Mouse (Mus musculus): ENCODE measurements at regions not wholly inside any gene's neighbourhood (a gene's known extent, or its start where the extent isn't known, plus 50 kb on each side); places are given as distances from the start of the nearest gene placed in this dataset.

DNA sequence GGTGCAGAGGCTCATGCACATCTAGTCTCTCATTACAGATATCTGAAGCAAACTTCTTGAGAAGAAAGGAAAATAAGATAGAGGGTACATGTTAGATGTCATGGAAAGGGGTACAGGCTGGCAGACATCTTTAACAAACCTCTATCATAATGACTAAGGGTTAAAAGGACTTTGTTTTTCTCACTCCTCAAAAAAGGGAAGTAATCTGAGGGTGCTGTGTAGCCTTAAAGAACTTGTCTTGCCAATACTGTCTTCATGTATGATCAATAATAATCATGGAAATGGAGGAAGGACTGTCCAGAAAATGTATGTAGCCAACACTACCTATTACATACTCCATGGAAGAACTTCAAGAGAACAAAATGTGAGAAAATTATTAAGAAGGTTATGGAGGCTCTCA, 400.0 kb upstream of the Mmadhc start:
- ATAC-seq (ENCODE audit: low read depth): no peak
- H3K4me2 ChIP-seq (ENCODE audit: low read depth, low read length): no peak overlapping the region
- no peak overlapping the region for H3K27ac ChIP-seq (ENCODE audit: low read depth, low read length)
- no peaks in the 10 kb centered on the region; the same call in 1 of the 2 replicates for H3K27me3 ChIP-seq (ENCODE audit: control insufficient read depth, insufficient read depth, low read length)
- no peak overlapping the region for H3K9ac ChIP-seq (replicated peaks; ENCODE audit: low read depth, low read length)
- no peak overlapping the region for H3K4me3 ChIP-seq (ENCODE audit: low read depth, low read length)
- no peaks in the 10 kb centered on the region for H3K36me3 ChIP-seq (ENCODE audit: control insufficient read depth, insufficient read depth, low read length)
- H3K4me1 ChIP-seq (ENCODE audit: control insufficient read depth, insufficient read depth, low read length): 0 out of 2 replicates have a peak, but pooled peaks cover 8% of the 10 kb centered on the region
- no peaks in the 10 kb centered on the region for H3K9me3 ChIP-seq (ENCODE audit: control insufficient read depth, low read length)

DNA sequence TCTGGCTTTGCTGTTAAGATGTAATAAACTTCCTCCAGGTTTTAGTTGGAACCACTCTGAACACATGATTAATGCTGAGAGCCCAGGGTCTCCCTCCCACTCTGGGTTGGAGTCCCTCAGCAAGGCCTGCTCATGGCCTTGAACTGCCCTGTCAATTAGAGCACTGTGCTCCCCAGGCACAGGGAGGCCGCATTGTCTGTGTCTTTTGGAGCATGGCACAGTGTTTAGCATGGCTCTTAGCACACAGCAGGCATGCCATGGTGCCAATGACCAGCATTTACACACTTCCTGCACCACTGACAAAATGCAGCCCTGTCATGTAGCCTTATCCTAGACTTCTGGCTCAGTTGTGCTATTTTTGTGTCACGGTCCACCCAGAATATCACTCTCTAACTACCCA, 398.2 kb upstream of the Mmadhc start:
- Histone ChIP-seq H3K27ac (ENCODE audit: low read depth, low read length) (no peak overlapping the region), H3K9me3 (ENCODE audit: control insufficient read depth, low read length) (no peaks in the 10 kb centered on the region), H3K9ac (replicated peaks; ENCODE audit: low read depth, low read length) (no peak overlapping the region), H3K4me2 (ENCODE audit: low read depth, low read length) (no peak overlapping the region), H3K27me3 (ENCODE audit: control insufficient read depth, insufficient read depth, low read length) (no peaks in the 10 kb centered on the region; the same call in 1 of the 2 replicates), H3K4me3 (ENCODE audit: low read depth, low read length) (no peak overlapping the region), H3K4me1 (ENCODE audit: control insufficient read depth, insufficient read depth, low read length) (0 out of 2 replicates have a peak, but pooled peaks cover 8% of the 10 kb centered on the region), H3K36me3 (ENCODE audit: control insufficient read depth, insufficient read depth, low read length) (no peaks in the 10 kb centered on the region)
- ATAC-seq (ENCODE audit: low read depth): peak; percentile 72; the same call in 1 of the 2 replicates
- WGBS: 34% methylated on average over 2 of the region's 2 CpGs

DNA sequence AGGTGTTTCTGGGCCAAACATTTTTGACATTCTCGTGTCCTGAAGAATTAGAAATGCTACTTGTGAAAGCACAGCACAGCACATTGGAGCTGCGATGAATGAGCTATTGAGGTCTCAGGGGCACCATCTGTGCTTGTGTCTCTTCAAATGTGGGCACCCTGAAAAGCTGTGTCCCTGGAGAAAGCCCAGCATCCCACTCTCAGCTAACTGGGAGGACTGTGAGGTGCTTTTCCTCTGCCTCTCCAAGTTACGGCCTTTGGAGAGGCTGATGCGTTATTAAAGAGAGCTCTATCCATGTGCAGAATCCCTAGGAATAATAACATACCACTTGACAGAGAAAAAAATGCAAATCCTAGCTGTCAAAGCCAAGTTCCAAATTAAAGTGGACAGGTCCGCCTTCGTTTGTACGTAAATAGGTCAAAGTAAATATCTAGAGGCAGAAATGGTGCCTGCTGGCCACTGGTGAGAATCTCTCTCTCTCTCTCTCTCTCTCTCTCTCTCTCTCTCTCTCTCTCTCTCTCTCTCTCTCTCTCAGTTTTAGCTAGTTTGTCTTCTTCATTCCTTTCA, 397.3 kb upstream of the Mmadhc start:
- no peaks in the 10 kb centered on the region for H3K36me3 ChIP-seq (ENCODE audit: control insufficient read depth, insufficient read depth, low read length)
- H3K4me1 ChIP-seq (ENCODE audit: control insufficient read depth, insufficient read depth, low read length): 0 out of 2 replicates have a peak, but pooled peaks cover 8% of the 10 kb centered on the region
- H3K27ac ChIP-seq (ENCODE audit: low read depth, low read length): no peak overlapping the region
- WGBS: 56% methylated on average over 7 of the region's 7 CpGs
- no peaks in the 10 kb centered on the region for H3K9me3 ChIP-seq (ENCODE audit: control insufficient read depth, low read length)
- no peak overlapping the region for H3K4me2 ChIP-seq (ENCODE audit: low read depth, low read length)
- H3K4me3 ChIP-seq (ENCODE audit: low read depth, low read length): no peak overlapping the region
- no peak for ATAC-seq (ENCODE audit: low read depth)
- H3K9ac ChIP-seq (replicated peaks; ENCODE audit: low read depth, low read length): no peak overlapping the region
- no peaks in the 10 kb centered on the region; the same call in 1 of the 2 replicates for H3K27me3 ChIP-seq (ENCODE audit: control insufficient read depth, insufficient read depth, low read length)

DNA sequence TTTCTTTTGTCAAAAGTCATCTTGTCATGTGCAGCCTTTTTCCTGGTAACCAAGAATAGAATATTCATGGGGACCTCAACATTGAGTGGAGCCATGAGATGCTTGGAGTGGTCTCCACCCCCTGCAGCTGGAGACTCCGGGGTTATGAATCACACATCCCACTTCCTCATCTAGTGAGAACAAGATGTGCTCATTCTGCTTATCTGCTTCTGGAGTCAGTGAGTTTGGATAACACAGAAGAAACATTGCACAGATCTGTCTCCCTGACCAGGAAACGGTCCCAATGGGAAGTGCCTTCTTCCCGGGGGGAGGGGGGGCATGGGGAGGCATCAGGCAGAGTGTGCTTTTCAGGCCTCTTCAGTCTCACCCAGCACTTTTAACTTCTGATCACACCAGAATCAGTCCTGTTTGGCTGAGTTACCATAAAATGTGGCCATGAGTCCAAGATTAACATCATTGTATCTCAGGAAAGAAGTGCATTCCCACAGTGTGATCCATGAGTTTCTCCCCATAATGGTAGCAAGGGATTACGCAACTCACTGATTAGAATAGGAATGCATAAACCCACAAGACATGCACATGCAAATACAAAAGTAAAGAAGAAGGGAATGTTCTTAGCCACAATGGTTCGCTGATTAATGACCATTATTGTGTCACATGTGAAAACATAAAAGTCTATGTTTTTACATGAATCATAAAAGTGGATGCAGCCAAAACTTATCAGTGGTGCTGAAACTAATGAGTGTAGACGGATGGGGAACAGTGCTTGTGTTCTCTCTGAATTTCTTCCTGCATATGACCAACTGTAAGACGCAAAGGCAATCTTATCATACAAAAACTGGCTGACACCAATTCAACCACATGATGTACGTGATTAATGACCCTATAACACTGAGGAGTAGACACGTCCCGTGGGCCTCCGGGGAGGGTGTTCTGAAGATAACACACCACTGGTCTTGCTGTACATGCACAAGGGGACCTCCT, 393.8 kb upstream of the Mmadhc start:
- ATAC-seq (ENCODE audit: low read depth): no peak
- WGBS: 88% methylated on average over 11 of the region's 11 CpGs
- Histone ChIP-seq H3K9me3 (ENCODE audit: control insufficient read depth, low read length) (no peaks in the 10 kb centered on the region), H3K4me1 (ENCODE audit: control insufficient read depth, insufficient read depth, low read length) (0 out of 2 replicates have a peak, but pooled peaks cover 8% of the 10 kb centered on the region), H3K4me3 (ENCODE audit: low read depth, low read length) (no peak overlapping the region), H3K9ac (replicated peaks; ENCODE audit: low read depth, low read length) (no peak overlapping the region), H3K36me3 (ENCODE audit: control insufficient read depth, insufficient read depth, low read length) (no peaks in the 10 kb centered on the region), H3K4me2 (ENCODE audit: low read depth, low read length) (no peak overlapping the region), H3K27me3 (ENCODE audit: control insufficient read depth, insufficient read depth, low read length) (no peaks in the 10 kb centered on the region), H3K27ac (ENCODE audit: low read depth, low read length) (no peak overlapping the region)

DNA sequence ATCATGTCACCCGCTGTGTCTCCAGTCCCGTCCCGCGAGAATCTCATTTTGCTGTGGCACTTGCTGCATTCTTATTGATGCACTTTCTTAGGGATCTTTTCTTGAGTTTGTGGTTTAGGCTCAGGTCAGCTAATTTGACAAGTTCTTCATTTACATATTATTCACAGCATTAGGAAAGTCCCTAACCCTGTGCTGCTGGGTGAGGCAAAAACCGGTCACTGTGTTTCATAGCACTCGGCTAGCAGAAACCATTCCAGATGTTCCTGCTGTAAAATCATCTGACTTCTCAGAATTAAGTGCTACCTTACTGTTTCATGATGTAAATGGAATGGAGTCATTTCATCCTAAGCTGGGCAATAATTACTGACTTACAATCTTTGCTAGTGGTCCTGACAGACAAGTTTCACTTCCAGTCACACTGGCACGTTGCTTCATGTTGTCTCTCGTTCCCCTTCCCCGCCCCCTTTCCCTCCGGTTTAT, 391.1 kb upstream of the Mmadhc start:
- Histone ChIP-seq H3K4me3 (ENCODE audit: low read depth, low read length) (no peak overlapping the region), H3K36me3 (ENCODE audit: control insufficient read depth, insufficient read depth, low read length) (no peaks in the 10 kb centered on the region), H3K27ac (ENCODE audit: low read depth, low read length) (no peak overlapping the region), H3K9me3 (ENCODE audit: control insufficient read depth, low read length) (no peaks in the 10 kb centered on the region), H3K4me2 (ENCODE audit: low read depth, low read length) (no peak overlapping the region), H3K27me3 (ENCODE audit: control insufficient read depth, insufficient read depth, low read length) (no peaks in the 10 kb centered on the region), H3K4me1 (ENCODE audit: control insufficient read depth, insufficient read depth, low read length) (no peaks in the 10 kb centered on the region), H3K9ac (replicated peaks; ENCODE audit: low read depth, low read length) (no peak overlapping the region)
- 89% methylated on average over 10 of the region's 10 CpGs for WGBS
- no peak for ATAC-seq (ENCODE audit: low read depth)

DNA sequence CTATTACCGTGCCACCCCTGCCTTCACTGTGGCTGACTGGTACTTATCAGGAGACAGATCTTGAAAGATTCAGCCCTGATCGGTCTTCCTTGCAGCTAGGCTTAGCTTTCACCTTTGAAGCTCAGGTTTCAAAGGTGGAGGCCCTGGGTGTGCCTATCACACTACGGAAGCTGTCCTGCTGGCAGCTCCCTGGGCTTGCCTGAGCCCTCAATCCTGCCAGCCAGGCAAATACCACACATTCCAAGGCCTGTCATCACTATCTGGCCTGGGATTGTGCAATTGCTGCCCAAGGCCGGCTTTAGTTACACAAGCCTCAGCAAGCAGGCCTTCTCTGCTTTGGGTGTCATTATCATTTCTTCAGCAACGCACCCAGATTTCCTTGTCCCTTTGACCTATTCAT, 390.6 kb upstream of the Mmadhc start:
- H3K9ac ChIP-seq (replicated peaks; ENCODE audit: low read depth, low read length): no peak overlapping the region
- no peak overlapping the region for H3K4me2 ChIP-seq (ENCODE audit: low read depth, low read length)
- no peaks in the 10 kb centered on the region for H3K9me3 ChIP-seq (ENCODE audit: control insufficient read depth, low read length)
- no peaks in the 10 kb centered on the region for H3K27me3 ChIP-seq (ENCODE audit: control insufficient read depth, insufficient read depth, low read length)
- H3K4me1 ChIP-seq (ENCODE audit: control insufficient read depth, insufficient read depth, low read length): no peaks in the 10 kb centered on the region
- 71% methylated on average over 5 of the region's 5 CpGs for WGBS
- ATAC-seq (ENCODE audit: low read depth): no peak
- no peaks in the 10 kb centered on the region for H3K36me3 ChIP-seq (ENCODE audit: control insufficient read depth, insufficient read depth, low read length)
- no peak overlapping the region for H3K4me3 ChIP-seq (ENCODE audit: low read depth, low read length)
- H3K27ac ChIP-seq (ENCODE audit: low read depth, low read length): no peak overlapping the region

DNA sequence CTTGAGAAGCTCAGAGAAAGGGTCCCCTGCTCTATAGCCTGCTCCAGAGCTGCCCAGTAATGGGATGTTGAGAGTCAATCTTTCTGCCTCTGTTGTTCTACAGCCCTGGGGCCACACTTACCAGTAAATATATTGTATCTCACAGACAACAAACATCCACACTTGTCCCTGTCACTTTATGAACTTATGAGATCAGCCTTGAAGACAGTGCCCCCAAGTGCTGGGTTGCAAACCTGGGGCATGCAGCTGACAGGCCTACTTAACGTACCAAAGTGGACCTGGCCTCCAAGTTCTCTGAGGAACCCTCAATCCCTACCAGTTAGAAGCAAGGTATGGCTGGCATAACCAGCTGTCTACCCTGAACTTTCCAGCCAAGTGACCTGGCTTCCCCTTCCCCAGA, 380.9 kb upstream of the Mmadhc start:
- no peaks in the 10 kb centered on the region for H3K27me3 ChIP-seq (ENCODE audit: control insufficient read depth, insufficient read depth, low read length)
- ATAC-seq (ENCODE audit: low read depth): no peak
- 80% methylated on average over 1 of the region's 1 CpGs for WGBS

DNA sequence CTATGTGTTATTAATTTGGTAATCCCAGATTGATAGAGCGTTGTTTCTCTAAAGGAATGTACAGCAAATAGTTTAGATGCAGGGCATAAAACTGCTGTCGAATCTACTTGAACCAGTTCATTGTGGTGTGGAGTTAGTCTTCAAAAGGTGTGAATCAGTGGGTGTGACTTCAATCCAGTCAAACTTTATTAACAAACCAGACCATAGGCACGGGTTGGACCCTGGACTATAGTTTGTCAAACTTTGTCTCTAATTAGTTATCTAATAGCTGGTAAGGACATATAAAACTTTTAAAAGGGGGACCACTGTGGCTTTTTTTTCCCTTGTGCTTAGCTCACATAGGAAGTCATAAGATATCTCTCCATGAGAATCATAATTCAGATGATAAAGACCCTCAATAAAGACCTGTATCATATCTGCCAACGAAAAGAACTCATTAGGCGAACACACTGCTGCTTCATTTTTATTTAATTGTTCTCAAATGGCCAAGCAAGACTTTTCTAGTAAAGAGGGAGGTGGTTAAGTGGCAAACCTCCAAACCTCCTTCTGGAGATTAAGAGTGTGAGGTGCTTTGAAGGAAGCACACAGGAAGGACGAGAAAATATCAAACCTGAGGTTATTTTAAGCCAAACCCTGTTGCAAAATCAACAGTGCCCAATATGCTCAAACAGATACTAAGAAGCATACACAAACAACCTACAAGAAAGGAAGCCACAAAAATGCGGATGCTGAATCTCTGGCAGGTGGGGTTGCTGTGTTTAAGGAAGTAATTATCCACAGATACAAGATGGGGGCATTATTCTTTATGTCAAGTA, 379.3 kb upstream of the Mmadhc start:
- H3K9me3 ChIP-seq (ENCODE audit: control insufficient read depth, low read length): no peaks in the 10 kb centered on the region
- no peaks in the 10 kb centered on the region for H3K27me3 ChIP-seq (ENCODE audit: control insufficient read depth, insufficient read depth, low read length)
- no peak overlapping the region for H3K9ac ChIP-seq (replicated peaks; ENCODE audit: low read depth, low read length)
- ATAC-seq (ENCODE audit: low read depth): no peak
- WGBS: 89% methylated on average over 7 of the region's 7 CpGs
- H3K27ac ChIP-seq (ENCODE audit: low read depth, low read length): no peak overlapping the region
- no peaks in the 10 kb centered on the region for H3K36me3 ChIP-seq (ENCODE audit: control insufficient read depth, insufficient read depth, low read length)
- H3K4me3 ChIP-seq (ENCODE audit: low read depth, low read length): no peak overlapping the region
- H3K4me2 ChIP-seq (ENCODE audit: low read depth, low read length): no peak overlapping the region
- no peaks in the 10 kb centered on the region for H3K4me1 ChIP-seq (ENCODE audit: control insufficient read depth, insufficient read depth, low read length)

More for the DNA sequence above, 380.9 kb upstream of the Mmadhc start:
- H3K4me1 ChIP-seq (ENCODE audit: control insufficient read depth, insufficient read depth, low read length): no peaks in the 10 kb centered on the region
- no peak overlapping the region for H3K9ac ChIP-seq (replicated peaks; ENCODE audit: low read depth, low read length)
- no peaks in the 10 kb centered on the region for H3K9me3 ChIP-seq (ENCODE audit: control insufficient read depth, low read length)
- H3K36me3 ChIP-seq (ENCODE audit: control insufficient read depth, insufficient read depth, low read length): no peaks in the 10 kb centered on the region
- no peak overlapping the region for H3K4me2 ChIP-seq (ENCODE audit: low read depth, low read length)
- no peak overlapping the region for H3K4me3 ChIP-seq (ENCODE audit: low read depth, low read length)
- H3K27ac ChIP-seq (ENCODE audit: low read depth, low read length): no peak overlapping the region
